Comparison of ENCODE assay signal across 7 mouse cellular contexts in genomic region chr5:32588136-32588535, GRCm38 (mm10). TPM values are rescaled to one million over a fixed set of nuclear protein-coding genes. Genes with fewer than 3 reads are reported as not detected.
A peak's percentile ranks its signal among the peaks of the same experiment; 100 is the strongest.
DNase-seq lines count a peak whose midpoint lies in the region; ATAC-seq and TF ChIP-seq lines count a peak whose summit lies in the region.

No protein-coding gene starts in this region.

- no peak overlapping the region for H3K27ac ChIP-seq in bone marrow, adult 2 months (ENCODE audit: control insufficient read depth, insufficient read depth, low read depth, low read length, poor library complexity)
- no peak overlapping the region for H3K27ac ChIP-seq in forebrain, embryonic 14.5 days (ENCODE audit: low read depth, low read length)

- no peaks in the 10 kb centered on the region for H3K9me3 ChIP-seq in forebrain, embryonic 14.5 days (replicated peaks; ENCODE audit: control insufficient read depth, low read length)

- no peaks in the 10 kb centered on the region for H3K4me1 ChIP-seq in bone marrow, adult 2 months (ENCODE audit: control insufficient read depth, insufficient read depth, low read length)
- no peaks in the 10 kb centered on the region for H3K4me1 ChIP-seq in forebrain, embryonic 14.5 days (ENCODE audit: control insufficient read depth, insufficient read depth, low read length)

- peak; percentile 37 for DNase-seq in urinary bladder, postnatal 25 days (ENCODE audit: low spot score)
- no peak for DNase-seq in urinary bladder, postnatal 10 days (ENCODE audit: low spot score)
- peak; percentile 85 for DNase-seq in forebrain, embryonic 14.5 days (ENCODE audit: low spot score)
- peak; percentile 76 for DNase-seq in kidney, postnatal 14 days
- DNase-seq in lung, adult 18-20 months, result peak; percentile 34 to 52
- peak; percentile 19 to 32 for DNase-seq in right cerebral cortex, postnatal 36 days (ENCODE audit: low spot score in 2 of 2)

- no peak overlapping the region for H3K4me2 ChIP-seq in forebrain, embryonic 14.5 days (ENCODE audit: low read length)

- no peak overlapping the region for H3K9ac ChIP-seq in forebrain, embryonic 14.5 days (ENCODE audit: low read length)

- no peak for TF ChIP-seq POLR2A in bone marrow, adult 2 months (IDR thresholded peaks at IDR 0.05; ENCODE audit: borderline replicate concordance, control insufficient read depth, low read depth, low read length)

- peak; percentile 37; the same call in 1 of the 2 replicates for ATAC-seq in forebrain, embryonic 14.5 days

- H3K4me3 ChIP-seq in bone marrow, adult 2 months (replicated peaks; ENCODE audit: control insufficient read depth, low read depth, low read length), result no peak overlapping the region
- no peak overlapping the region for H3K4me3 ChIP-seq in forebrain, embryonic 14.5 days (ENCODE audit: low read depth, low read length)

- 14% methylated on average over 5 of the region's 5 CpGs for WGBS in bone marrow, adult 2 months
- 14% methylated on average over 5 of the region's 5 CpGs for WGBS in forebrain, embryonic 14.5 days

- peak; percentile 48 for TF ChIP-seq CTCF in bone marrow, adult 2 months (IDR thresholded peaks at IDR 0.05; ENCODE audit: control insufficient read depth, insufficient read depth, low read length)

- no peaks in the 10 kb centered on the region for H3K36me3 ChIP-seq in forebrain, embryonic 14.5 days (ENCODE audit: control insufficient read depth, insufficient read depth, low read length)

- no peaks in the 10 kb centered on the region for H3K27me3 ChIP-seq in forebrain, embryonic 14.5 days (replicated peaks; ENCODE audit: control insufficient read depth, insufficient read depth, low read length)

RNA-seq across cellular contexts. Expression of gene Yes1, which starts 22.8 kb away (rescaled TPM):
- polyA plus RNA-seq in bone marrow, adult 2 months (2011; ENCODE audit: insufficient read depth, insufficient read length, low replicate concordance, missing spikeins), result 2.7 and 4.8 TPM in 2 replicates
- polyA plus RNA-seq in forebrain, embryonic 14.5 days (2014; fragmentation: Nextera tagmentation; extraction: Ambion mirVana), result 19.1 and 23.0 TPM in 2 replicates
